In the genomic region with DNA sequence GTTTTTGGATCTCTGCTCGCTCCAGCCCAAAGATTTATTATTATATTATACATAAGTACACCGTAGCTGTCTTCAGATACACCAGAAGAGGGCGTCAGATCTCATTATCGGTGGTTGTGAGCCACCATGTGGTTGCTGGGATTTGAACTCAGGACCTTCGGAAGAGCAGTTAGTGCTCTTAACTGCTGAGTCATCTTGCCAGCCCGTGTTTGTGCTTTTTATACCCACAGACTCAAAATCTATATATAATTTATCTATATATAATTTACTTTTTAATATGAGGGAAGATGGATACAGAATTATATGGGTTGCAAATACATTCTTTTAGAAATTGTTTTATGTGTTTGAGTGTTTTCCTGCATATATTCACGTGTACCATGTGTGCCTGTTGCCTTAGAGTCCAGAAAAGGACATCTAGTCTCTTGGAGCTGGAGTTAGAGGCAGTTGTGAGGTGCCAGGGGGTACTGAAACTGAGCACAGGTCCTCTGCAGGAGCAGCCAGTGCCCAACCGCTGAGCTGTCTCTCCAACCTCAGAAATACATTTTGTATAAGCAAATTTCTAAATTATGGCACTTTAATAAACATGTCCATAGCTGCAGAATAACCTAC, we compare ENCODE assay signal across 9 mouse cellular contexts.
DNase-seq lines count a peak whose midpoint lies in the region; ATAC-seq and TF ChIP-seq lines count a peak whose summit lies in the region.
"Had no signal": no experiment of that assay in that cellular context is flagged by ENCODE, and none has a peak within 500 bp of the region (broad histone marks: within the 10 kb centered on the region; RNA-seq: fewer than 3 reads in every experiment).

No protein-coding gene starts in this region.

- H3K4me3 ChIP-seq in heart, embryonic 13.5 days: peak overlapping the region; percentile 81
- peak overlapping the region; percentile 58 to 87 for H3K4me3 ChIP-seq in MEL (ENCODE audit: control insufficient read depth in 1 of 2, insufficient read depth in 1 of 2, low read depth in 2 of 2, low read length in 2 of 2)
- H3K4me3 ChIP-seq in hindbrain, embryonic 13.5 days: peak overlapping the region; percentile 99
- peak overlapping the region; percentile 97 for H3K4me3 ChIP-seq in midbrain, embryonic 12.5 days

- TF ChIP-seq RAD21 in MEL (IDR thresholded peaks at IDR 0.05; ENCODE audit: low read depth, low read length): no peak

- peaks cover 21% of the 10 kb centered on the region for H3K79me2 ChIP-seq in MEL (ENCODE audit: control insufficient read depth, insufficient read depth, low read length, poor library complexity)

- peak in 1 of 3 experiments; percentile 20; a peak in 1 of 6 replicates for TF ChIP-seq CTCF in MEL (IDR thresholded peaks at IDR 0.05 in 2 of 3, conservative IDR thresholded peaks at IDR 0.05 in 1 of 3; ENCODE audit: control insufficient read depth in 1 of 3, insufficient read depth in 1 of 3, low read depth in 2 of 3, low read length in 3 of 3, poor library complexity in 1 of 3, severe bottlenecking in 1 of 3)

- no peak for ATAC-seq in heart, embryonic 13.5 days (ENCODE audit: extremely low read depth, insufficient number of reproducible peaks, low FRiP score, low TSS enrichment)
- no peak for ATAC-seq in hindbrain, embryonic 13.5 days (ENCODE audit: low FRiP score)
- ATAC-seq in midbrain, embryonic 12.5 days (ENCODE audit: low FRiP score, low read depth): no peak

- H3K27me3 ChIP-seq in heart, embryonic 13.5 days (replicated peaks): no peaks in the 10 kb centered on the region
- no peaks in the 10 kb centered on the region for H3K27me3 ChIP-seq in MEL (ENCODE audit: control insufficient read depth in 1 of 2, insufficient read depth in 2 of 2, low read length in 2 of 2)
- H3K27me3 ChIP-seq in hindbrain, embryonic 13.5 days: no peaks in the 10 kb centered on the region
- no peaks in the 10 kb centered on the region; the same call in 1 of the 2 replicates for H3K27me3 ChIP-seq in midbrain, embryonic 12.5 days
- H3K27me3 ChIP-seq: Patski had no signal

- intact Hi-C loops in heart, postnatal 14 days (cut with DNase I): loop anchor here (5.0 to 10.0 kb wide), 2 partner anchors 370 to 533 kb away; partner anchors contain the start of gene Smim11

- no peak for TF ChIP-seq POLR2A in MEL (IDR thresholded peaks at IDR 0.05; ENCODE audit: control insufficient read depth in 1 of 2, insufficient read depth in 1 of 2, low read depth in 1 of 2, low read length in 2 of 2, poor library complexity in 1 of 2)

- H3K4me2 ChIP-seq in heart, embryonic 13.5 days: peak overlapping the region; percentile 78
- peak overlapping the region; percentile 83 for H3K4me2 ChIP-seq in hindbrain, embryonic 13.5 days
- H3K4me2 ChIP-seq in midbrain, embryonic 12.5 days (replicated peaks): peak overlapping the region; percentile 52

- H3K36me3 ChIP-seq in heart, embryonic 13.5 days: peaks cover 29% of the 10 kb centered on the region
- peaks cover 3 to 13% of the 10 kb centered on the region in 2 experiments for H3K36me3 ChIP-seq in MEL (ENCODE audit: control insufficient read depth in 1 of 2, insufficient read depth in 2 of 2, low read length in 2 of 2)
- H3K36me3 ChIP-seq in hindbrain, embryonic 13.5 days: peaks cover 24% of the 10 kb centered on the region
- peaks cover 28% of the 10 kb centered on the region for H3K36me3 ChIP-seq in midbrain, embryonic 12.5 days

- H3K27ac ChIP-seq in heart, embryonic 13.5 days (replicated peaks): no peak overlapping the region
- peak overlapping the region; percentile 84 for H3K27ac ChIP-seq in MEL (ENCODE audit: control insufficient read depth, low read depth, low read length)
- no peak overlapping the region for H3K27ac ChIP-seq in hindbrain, embryonic 13.5 days
- H3K27ac ChIP-seq in midbrain, embryonic 12.5 days (replicated peaks): no peak overlapping the region

- peaks cover 19% of the 10 kb centered on the region for H3K4me1 ChIP-seq in heart, embryonic 13.5 days
- H3K4me1 ChIP-seq in MEL (ENCODE audit: control insufficient read depth in 1 of 2, insufficient read depth in 2 of 2, low read length in 2 of 2): peaks cover 6 to 9% of the 10 kb centered on the region in 2 experiments; a peak in 3 of 4 replicates
- peaks cover 16% of the 10 kb centered on the region for H3K4me1 ChIP-seq in hindbrain, embryonic 13.5 days (replicated peaks)
- peaks cover 13% of the 10 kb centered on the region for H3K4me1 ChIP-seq in midbrain, embryonic 12.5 days

- no peak for DNase-seq in heart, postnatal 14 days
- DNase-seq in MEL (ENCODE audit: low read depth, low spot score): peak; percentile 36
- no peak for DNase-seq in Muller cell, postnatal 12 days (ENCODE audit: inconsistent ontology term)
- DNase-seq in gastrocnemius, postnatal 4 days (ENCODE audit: low spot score in 2 of 2): no peak
- no peak for DNase-seq in left cerebral cortex, adult 11 months (ENCODE audit: low spot score)

- 52% methylated on average over 8 of the region's 8 CpGs for WGBS in heart, embryonic 13.5 days
- 51% methylated on average over 8 of the region's 8 CpGs for WGBS in hindbrain, embryonic 13.5 days
- WGBS in midbrain, embryonic 12.5 days: 53% methylated on average over 8 of the region's 8 CpGs

- peak overlapping the region; percentile 97 for H3K9ac ChIP-seq in heart, embryonic 13.5 days
- H3K9ac ChIP-seq in MEL (ENCODE audit: control insufficient read depth, low read depth, low read length, poor library complexity, severe bottlenecking): peak overlapping the region; percentile 82
- H3K9ac ChIP-seq in hindbrain, embryonic 13.5 days: 0 out of 2 replicates have a peak overlapping the region, but pooled peaks have one; percentile 53
- no peak overlapping the region for H3K9ac ChIP-seq in midbrain, embryonic 12.5 days (replicated peaks)

- no peak for TF ChIP-seq EP300 in MEL (IDR thresholded peaks at IDR 0.05; ENCODE audit: low read depth in 1 of 2, low read length in 2 of 2)

- no peaks in the 10 kb centered on the region for H3K9me3 ChIP-seq in heart, embryonic 13.5 days
- no peaks in the 10 kb centered on the region for H3K9me3 ChIP-seq in MEL (replicated peaks; ENCODE audit: insufficient read depth, low read length)
- H3K9me3 ChIP-seq in hindbrain, embryonic 13.5 days: no peaks in the 10 kb centered on the region
- H3K9me3 ChIP-seq in midbrain, embryonic 12.5 days: no peaks in the 10 kb centered on the region

TF ChIP-seq in MEL, 35 proteins besides CTCF, POLR2A, EP300 and RAD21:
- no peak for TF ChIP-seq ELF1 (IDR thresholded peaks at IDR 0.05; ENCODE audit: low read depth, low read length)
- TF ChIP-seq NRF1 (IDR thresholded peaks at IDR 0.05; ENCODE audit: insufficient read depth, low read depth, low read length, poor library complexity, severe bottlenecking): no peak
- TF ChIP-seq MAFK (IDR thresholded peaks at IDR 0.05; ENCODE audit: borderline replicate concordance, low read depth, low read length): peak; percentile 27; the same call in 1 of the 2 replicates
- TF ChIP-seq MXI1 (IDR thresholded peaks at IDR 0.05; ENCODE audit: low read depth, low read length): 0 out of 2 replicates have a peak, but pooled peaks have one; percentile 11
- TF ChIP-seq RCOR1 (IDR thresholded peaks at IDR 0.05; ENCODE audit: low read depth, low read length): peak; percentile 41; the same call in 1 of the 2 replicates
